Mouse (Mus musculus) lung, adult 2 months (tissue): ENCODE data around the gene Tulp1. TPM values are rescaled to one million over a fixed set of nuclear protein-coding genes. Genes with fewer than 3 reads are reported as not detected.

Experiments
- DNase-seq: peaks from one replicate; pipeline ENCODE4 v3.0.0; 2022
- H3K4me1 ChIP-seq: fragments of 200-500 bp; 2 replicates; pipeline ENCODE4 v1.6.1; 2011; ENCODE audit warnings: low read length; ENCODE audit not compliant: control insufficient read depth, insufficient read depth
- H3K4me3 ChIP-seq: fragments of 200-500 bp; replicated peaks from 2 replicates; pipeline ENCODE3; 2011; ENCODE audit warnings: low read depth, mild to moderate bottlenecking, control low read depth, low read length; ENCODE audit errors: extremely low read depth
- CTCF ChIP-seq: fragments of 200-500 bp; IDR thresholded peaks from 2 replicates; pipeline ENCODE4 v1.5.1; 2011; ENCODE audit warnings: mild to moderate bottlenecking, low read length, control low read depth; ENCODE audit not compliant: insufficient read depth
- POLR2A ChIP-seq: fragments of 200-500 bp; IDR thresholded peaks from 2 replicates; pipeline ENCODE4 v1.6.1; 2011; ENCODE audit warnings: low read depth, mild to moderate bottlenecking, control low read depth, low read length, borderline replicate concordance; ENCODE audit errors: extremely low read depth
- WGBS: fragments of 180-500 bp; shearing (Covaris S2); methylation state at CpG from one replicate; pipeline ENCODE4 v1.1.7; 2018; 5-methylcytosine and 5-hydroxymethylcytosine counted together
- polyA plus RNA-seq: library from polyadenylated mRNA; depleted of rRNA; stranded (reverse); fragments of >200 nt; gene quantifications from 2 replicates; pipeline ENCODE4 v1.2.3, GENCODE M21; 2012

The Tulp1 gene
- polyA plus RNA-seq, 1 experiment: 7.0 TPM

- no peak for TF ChIP-seq POLR2A
- no peak for TF ChIP-seq CTCF
- WGBS: 86% methylated on average over 9 of the region's 9 CpGs
- H3K4me1 ChIP-seq: no peaks in the 10 kb centered on the region; the same call in 1 of the 2 replicates
- no peak for DNase-seq
- H3K4me3 ChIP-seq: no peak overlapping the region
Measured at GRCm38 (mm10) chr17:28317725-28318124, 47.3 kb downstream of the Tulp1 start.

- DNase-seq: no peak
- TF ChIP-seq POLR2A (no peak), CTCF (no peak)
- Histone ChIP-seq H3K4me3 (no peak overlapping the region), H3K4me1 (no peaks in the 10 kb centered on the region; the same call in 1 of the 2 replicates)
- 70% methylated on average over 8 of the region's 8 CpGs for WGBS
Measured at GRCm38 (mm10) chr17:28317091-28317490, 47.9 kb downstream of the Tulp1 start.

GRCm38 (mm10) chr17:28316476-28316875 lies 48.5 kb downstream of the Tulp1 start:
- DNase-seq: no peak
- H3K4me1 ChIP-seq: no peaks in the 10 kb centered on the region; the same call in 1 of the 2 replicates
- no peak for TF ChIP-seq POLR2A
- TF ChIP-seq CTCF: no peak
- 92% methylated on average over 9 of the region's 9 CpGs for WGBS
- no peak overlapping the region for H3K4me3 ChIP-seq

- Histone ChIP-seq H3K4me1 (no peaks in the 10 kb centered on the region; the same call in 1 of the 2 replicates), H3K4me3 (no peak overlapping the region)
- DNase-seq: no peak
- WGBS: 88% methylated on average over 20 of the region's 20 CpGs
- TF ChIP-seq POLR2A (no peak), CTCF (no peak)
Measured at GRCm38 (mm10) chr17:28315611-28316160, 49.3 kb downstream of the Tulp1 start.

- Histone ChIP-seq H3K4me3 (peak overlapping the region; percentile 77), H3K4me1 (no peaks in the 10 kb centered on the region; the same call in 1 of the 2 replicates)
- TF ChIP-seq CTCF (no peak), POLR2A (no peak)
- no peak for DNase-seq
- WGBS: 3% methylated on average over 11 of the region's 11 CpGs
Measured at GRCm38 (mm10) chr17:28313880-28314225, 51.2 kb downstream of the Tulp1 start.

- TF ChIP-seq POLR2A: peak; percentile 90; the same call in 1 of the 2 replicates
- TF ChIP-seq CTCF: no peak
- under 1% methylated on average over 69 of the region's 69 CpGs for WGBS
- Histone ChIP-seq H3K4me3 (peak within 1 kb of the TSS; percentile 77), H3K4me1 (peaks cover 3% of the 10 kb centered on the region)
- DNase-seq: peak; percentile 86
Measured at GRCm38 (mm10) chr17:28313212-28313879, 51.7 kb downstream of the Tulp1 start, which contains the start of gene Fance. Gene Fance (plus strand): TSS chr17:28313519.

GRCm38 (mm10) chr17:28312232-28313211 lies 52.5 kb downstream of the Tulp1 start:
- peak overlapping the region; percentile 12 for H3K4me3 ChIP-seq
- 29% methylated on average over 17 of the region's 17 CpGs for WGBS
- TF ChIP-seq POLR2A (no peak), CTCF (peak; percentile 24; the same call in 1 of the 2 replicates)
- no peak for DNase-seq
- peaks cover 3% of the 10 kb centered on the region for H3K4me1 ChIP-seq

- TF ChIP-seq POLR2A (no peak), CTCF (no peak)
- peaks cover 3% of the 10 kb centered on the region for H3K4me1 ChIP-seq
- H3K4me3 ChIP-seq: no peak overlapping the region
- 72% methylated on average over 5 of the region's 5 CpGs for WGBS
- no peak for DNase-seq
Measured at GRCm38 (mm10) chr17:28311366-28312132, 53.5 kb downstream of the Tulp1 start.

- no peak for TF ChIP-seq CTCF
- TF ChIP-seq POLR2A: no peak
- WGBS: 70% methylated on average over 3 of the region's 3 CpGs
- no peak for DNase-seq
- H3K4me3 ChIP-seq: no peak overlapping the region
- H3K4me1 ChIP-seq: peaks cover 3% of the 10 kb centered on the region
Measured at GRCm38 (mm10) chr17:28310831-28311230, 54.2 kb downstream of the Tulp1 start.
